Mouse (Mus musculus): ENCODE results near the gene Lias. TPM values are rescaled to one million over a fixed set of nuclear protein-coding genes. Genes with fewer than 3 reads are reported as not detected.

Gene Lias
- total RNA-seq, 2 experiments from 2014 or later = 33.1 to 37.1 TPM

Other genes with a start within 250 kb of the Lias start
- gene Wdr19, start 191.8 kb upstream of the Lias start, total RNA-seq (2015; ENCODE audit: low replicate concordance) = 0.42 and 2.2 TPM in 2 replicates
- 0.13 and 0.61 TPM in 2 replicates for gene Wdr19, start 191.8 kb upstream of the Lias start, total RNA-seq (2017; ENCODE audit: low replicate concordance)
- gene Rfc1, start 55.8 kb upstream of the Lias start, total RNA-seq (2015; ENCODE audit: low replicate concordance) = 43.2 and 56.2 TPM in 2 replicates
- gene Rfc1, start 55.8 kb upstream of the Lias start, total RNA-seq (2017; ENCODE audit: low replicate concordance) = 43.8 and 79.5 TPM in 2 replicates
- not detected in 2 replicates for gene Klb, start 43.2 kb upstream of the Lias start, total RNA-seq (2015; ENCODE audit: low replicate concordance)
- gene Klb, start 43.2 kb upstream of the Lias start, total RNA-seq (2017; ENCODE audit: low replicate concordance) = not detected in 2 replicates
- 812 and 916 TPM in 2 replicates for gene Rpl9, start 53 bp upstream of the Lias start, total RNA-seq (2015; ENCODE audit: low replicate concordance)
- gene Rpl9, start 53 bp upstream of the Lias start, total RNA-seq (2017; ENCODE audit: low replicate concordance) = 392 and 459 TPM in 2 replicates
- gene Ugdh, start 44.5 kb downstream of the Lias start, total RNA-seq (2015; ENCODE audit: low replicate concordance) = 11.9 and 18.0 TPM in 2 replicates
- gene Ugdh, start 44.5 kb downstream of the Lias start, total RNA-seq (2017; ENCODE audit: low replicate concordance) = 4.0 and 17.6 TPM in 2 replicates
- gene Gm43552, start 101.3 kb downstream of the Lias start, total RNA-seq (2015; ENCODE audit: low replicate concordance) = not detected in 2 replicates
- gene Gm43552, start 101.3 kb downstream of the Lias start, total RNA-seq (2017; ENCODE audit: low replicate concordance) = not detected in 2 replicates
- gene Smim14, start 145.7 kb downstream of the Lias start, total RNA-seq (2015; ENCODE audit: low replicate concordance) = 36.5 and 44.3 TPM in 2 replicates
- 13.5 and 18.9 TPM in 2 replicates for gene Smim14, start 145.7 kb downstream of the Lias start, total RNA-seq (2017; ENCODE audit: low replicate concordance)
- gene Ube2k, start 145.7 kb downstream of the Lias start, total RNA-seq (2015; ENCODE audit: low replicate concordance) = 79.6 and 94.1 TPM in 2 replicates
- gene Ube2k, start 145.7 kb downstream of the Lias start, total RNA-seq (2017; ENCODE audit: low replicate concordance) = 34.3 and 37.0 TPM in 2 replicates